Mouse (Mus musculus): ENCODE data around the gene Iqgap2.

GRCm38 (mm10) chr13:95597578-95597977 lies 294.1 kb downstream of the Iqgap2 start:
- TF ChIP-seq POLR2A (IDR thresholded peaks at IDR 0.05; ENCODE audit: borderline replicate concordance, control insufficient read depth, low read depth, low read length), result no peak
- no peak for TF ChIP-seq CTCF (IDR thresholded peaks at IDR 0.05; ENCODE audit: control insufficient read depth, insufficient read depth, low read length)

Measured in bone marrow, adult 2 months (tissue).